Mouse (Mus musculus): ENCODE measurements around the gene Gm3336. TPM values are rescaled to one million over a fixed set of nuclear protein-coding genes. Genes with fewer than 3 reads are reported as not detected.

The Gm3336 gene
- polyA plus RNA-seq, 1 experiment from 2014 or later, result 0.47 TPM

- WGBS (ENCODE audit: insufficient replicate concordance), result under 1% methylated on average over 64 of the region's 69 CpGs
- ATAC-seq (ENCODE audit: low read depth), result peak; percentile 86
- peak within 1 kb of the TSS; percentile 98 for H3K9ac ChIP-seq (ENCODE audit: low read depth, low read length)
- peak within 1 kb of the TSS; percentile 99 for H3K4me2 ChIP-seq (ENCODE audit: low read depth, low read length)
- no peaks in the 10 kb centered on the region for H3K36me3 ChIP-seq (ENCODE audit: control insufficient read depth, insufficient read depth)
- no peaks in the 10 kb centered on the region for H3K9me3 ChIP-seq (replicated peaks; ENCODE audit: control insufficient read depth, low read length)
- peaks cover 55% of the 10 kb centered on the region for H3K4me1 ChIP-seq (ENCODE audit: control insufficient read depth, low read depth, low read length)
- H3K27me3 ChIP-seq (ENCODE audit: control insufficient read depth, insufficient read depth, low read depth, low read length), result no peaks in the 10 kb centered on the region
- H3K27ac ChIP-seq (ENCODE audit: low read length), result peak within 1 kb of the TSS; percentile 98
- peak within 1 kb of the TSS; percentile 88 for H3K4me3 ChIP-seq (ENCODE audit: low read depth, low read length)
Observed at GRCm38 (mm10) chr8:70698310-70699109, 19.8 kb upstream of the Gm3336 start, which contains the start of gene Jund. Gene Jund (plus strand): TSS chr8:70698949.

GRCm38 (mm10) chr8:70699116-70699833 lies 19.1 kb upstream of the Gm3336 start:
- H3K4me1 ChIP-seq (ENCODE audit: control insufficient read depth, low read depth, low read length), result peaks cover 51% of the 10 kb centered on the region
- ATAC-seq (ENCODE audit: low read depth), result peak; percentile 7
- peak overlapping the region; percentile 88 for H3K4me3 ChIP-seq (ENCODE audit: low read depth, low read length)
- WGBS (ENCODE audit: insufficient replicate concordance), result under 1% methylated on average over 84 of the region's 89 CpGs
- H3K36me3 ChIP-seq (ENCODE audit: control insufficient read depth, insufficient read depth), result no peaks in the 10 kb centered on the region
- no peaks in the 10 kb centered on the region for H3K27me3 ChIP-seq (ENCODE audit: control insufficient read depth, insufficient read depth, low read depth, low read length)
- H3K9me3 ChIP-seq (replicated peaks; ENCODE audit: control insufficient read depth, low read length), result no peaks in the 10 kb centered on the region
- peak overlapping the region; percentile 98 for H3K27ac ChIP-seq (ENCODE audit: low read length)
- H3K4me2 ChIP-seq (ENCODE audit: low read depth, low read length), result peak overlapping the region; percentile 99
- H3K9ac ChIP-seq (ENCODE audit: low read depth, low read length), result peak overlapping the region; percentile 98

GRCm38 (mm10) chr8:70699834-70700554 lies 18.3 kb upstream of the Gm3336 start:
- Histone ChIP-seq H3K27me3 (ENCODE audit: control insufficient read depth, insufficient read depth, low read depth, low read length) (no peaks in the 10 kb centered on the region), H3K9me3 (replicated peaks; ENCODE audit: control insufficient read depth, low read length) (no peaks in the 10 kb centered on the region), H3K9ac (ENCODE audit: low read depth, low read length) (peak overlapping the region; percentile 98), H3K36me3 (ENCODE audit: control insufficient read depth, insufficient read depth) (no peaks in the 10 kb centered on the region), H3K4me2 (ENCODE audit: low read depth, low read length) (peak overlapping the region; percentile 99), H3K4me3 (ENCODE audit: low read depth, low read length) (peak overlapping the region; percentile 88), H3K27ac (ENCODE audit: low read length) (peak overlapping the region; percentile 98), H3K4me1 (ENCODE audit: control insufficient read depth, low read depth, low read length) (peaks cover 46% of the 10 kb centered on the region)
- no peak for ATAC-seq (ENCODE audit: low read depth)
- WGBS (ENCODE audit: insufficient replicate concordance), result 0% methylated on average over 59 of the region's 59 CpGs

GRCm38 (mm10) chr8:70700555-70700922 lies 17.8 kb upstream of the Gm3336 start:
- peak; percentile 2 for ATAC-seq (ENCODE audit: low read depth)
- Histone ChIP-seq H3K4me2 (ENCODE audit: low read depth, low read length) (peak overlapping the region; percentile 99), H3K9ac (ENCODE audit: low read depth, low read length) (peak overlapping the region; percentile 98), H3K27ac (ENCODE audit: low read length) (peak overlapping the region; percentile 98), H3K4me1 (ENCODE audit: control insufficient read depth, low read depth, low read length) (peaks cover 40% of the 10 kb centered on the region), H3K9me3 (replicated peaks; ENCODE audit: control insufficient read depth, low read length) (no peaks in the 10 kb centered on the region), H3K36me3 (ENCODE audit: control insufficient read depth, insufficient read depth) (no peaks in the 10 kb centered on the region), H3K27me3 (ENCODE audit: control insufficient read depth, insufficient read depth, low read depth, low read length) (no peaks in the 10 kb centered on the region), H3K4me3 (ENCODE audit: low read depth, low read length) (peak overlapping the region; percentile 88)
- WGBS (ENCODE audit: insufficient replicate concordance), result under 1% methylated on average over 20 of the region's 20 CpGs

GRCm38 (mm10) chr8:70701048-70701981 lies 17.0 kb upstream of the Gm3336 start:
- Histone ChIP-seq H3K27me3 (ENCODE audit: control insufficient read depth, insufficient read depth, low read depth, low read length) (no peaks in the 10 kb centered on the region), H3K4me1 (ENCODE audit: control insufficient read depth, low read depth, low read length) (peaks cover 32% of the 10 kb centered on the region), H3K4me2 (ENCODE audit: low read depth, low read length) (peak overlapping the region; percentile 99), H3K36me3 (ENCODE audit: control insufficient read depth, insufficient read depth) (no peaks in the 10 kb centered on the region), H3K27ac (ENCODE audit: low read length) (peak overlapping the region; percentile 98; the same call in 1 of the 2 replicates), H3K4me3 (ENCODE audit: low read depth, low read length) (peak overlapping the region; percentile 88), H3K9ac (ENCODE audit: low read depth, low read length) (peak overlapping the region; percentile 98), H3K9me3 (replicated peaks; ENCODE audit: control insufficient read depth, low read length) (no peaks in the 10 kb centered on the region)
- WGBS (ENCODE audit: insufficient replicate concordance), result 54% methylated on average over 10 of the region's 10 CpGs
- no peak for ATAC-seq (ENCODE audit: low read depth)

GRCm38 (mm10) chr8:70701982-70702841 lies 16.1 kb upstream of the Gm3336 start:
- Histone ChIP-seq H3K27ac (ENCODE audit: low read length) (no peak overlapping the region), H3K9ac (ENCODE audit: low read depth, low read length) (no peak overlapping the region), H3K4me2 (ENCODE audit: low read depth, low read length) (no peak overlapping the region), H3K27me3 (ENCODE audit: control insufficient read depth, insufficient read depth, low read depth, low read length) (no peaks in the 10 kb centered on the region), H3K4me3 (ENCODE audit: low read depth, low read length) (no peak overlapping the region), H3K4me1 (ENCODE audit: control insufficient read depth, low read depth, low read length) (peaks cover 23% of the 10 kb centered on the region), H3K36me3 (ENCODE audit: control insufficient read depth, insufficient read depth) (no peaks in the 10 kb centered on the region), H3K9me3 (replicated peaks; ENCODE audit: control insufficient read depth, low read length) (no peaks in the 10 kb centered on the region)
- no peak for ATAC-seq (ENCODE audit: low read depth)
- WGBS (ENCODE audit: insufficient replicate concordance), result 78% methylated on average over 2 of the region's 2 CpGs

- no peak for ATAC-seq (ENCODE audit: low read depth)
- Histone ChIP-seq H3K9ac (ENCODE audit: low read depth, low read length) (no peak overlapping the region), H3K9me3 (replicated peaks; ENCODE audit: control insufficient read depth, low read length) (no peaks in the 10 kb centered on the region), H3K4me1 (ENCODE audit: control insufficient read depth, low read depth, low read length) (peaks cover 17% of the 10 kb centered on the region), H3K4me2 (ENCODE audit: low read depth, low read length) (no peak overlapping the region), H3K36me3 (ENCODE audit: control insufficient read depth, insufficient read depth) (no peaks in the 10 kb centered on the region), H3K27ac (ENCODE audit: low read length) (no peak overlapping the region), H3K4me3 (ENCODE audit: low read depth, low read length) (no peak overlapping the region), H3K27me3 (ENCODE audit: control insufficient read depth, insufficient read depth, low read depth, low read length) (no peaks in the 10 kb centered on the region)
- 61% methylated on average over 3 of the region's 3 CpGs for WGBS (ENCODE audit: insufficient replicate concordance)
Observed at GRCm38 (mm10) chr8:70702842-70703182, 15.5 kb upstream of the Gm3336 start.
